Mouse (Mus musculus) MEL (cell line): ENCODE results near the gene Fkbp2. TPM values are rescaled to one million over a fixed set of nuclear protein-coding genes. Genes with fewer than 3 reads are reported as not detected.

Experiments used
- DNase-seq: peaks from one replicate; pipeline ENCODE4 v3.0.0; 2011; ENCODE audit warnings: low read depth, low spot score
- H3K27ac ChIP-seq: 2 replicates; pipeline ENCODE4 v1.5.1; 2012; ENCODE audit warnings: low read depth, mild to moderate bottlenecking, control low read depth, low read length, moderate library complexity; ENCODE audit not compliant: control insufficient read depth
- H3K27me3 ChIP-seq, 2 experiments: fragments of 150-350 bp in 1 of 2; sonication (generic) in 1 of 2; 2 replicates each; pipeline ENCODE4 v1.6.1; 2012; ENCODE audit warnings: low read length in 2 of 2, mild to moderate bottlenecking in 2 of 2, improper control_type of control experiment in 1 of 2, moderate library complexity in 1 of 2; ENCODE audit not compliant: insufficient read depth in 2 of 2, control insufficient read depth in 1 of 2
- H3K36me3 ChIP-seq, 2 experiments: 2 replicates each; pipeline ENCODE4 v1.6.1; 2012 to 2014; ENCODE audit warnings: low read length in 2 of 2, improper control_type of control experiment in 1 of 2, inconsistent platforms in 1 of 2, mild to moderate bottlenecking in 1 of 2; ENCODE audit not compliant: insufficient read depth in 2 of 2, control insufficient read depth in 1 of 2
- H3K4me1 ChIP-seq, 2 experiments: fragments of 150-350 bp in 1 of 2; sonication (generic) in 1 of 2; 2 replicates each; pipeline ENCODE4 v1.6.1; 2012; ENCODE audit warnings: low read length in 2 of 2, improper control_type of control experiment in 1 of 2, mild to moderate bottlenecking in 1 of 2; ENCODE audit not compliant: insufficient read depth in 2 of 2, control insufficient read depth in 1 of 2
- H3K4me3 ChIP-seq, 2 experiments: fragments of 150-350 bp in 1 of 2; sonication (generic) in 1 of 2; 2 replicates each; pipeline ENCODE4 v1.5.1; 2012; ENCODE audit warnings: low read depth in 2 of 2, low read length in 2 of 2, mild to moderate bottlenecking in 2 of 2, moderate library complexity in 2 of 2, control low read depth in 1 of 2, improper control_type of control experiment in 1 of 2; ENCODE audit not compliant: control insufficient read depth in 1 of 2, insufficient read depth in 1 of 2
- H3K79me2 ChIP-seq: 2 replicates; pipeline ENCODE4 v1.6.1; 2012; ENCODE audit warnings: mild to moderate bottlenecking, low read length, moderate library complexity; ENCODE audit not compliant: control insufficient read depth, poor library complexity, insufficient read depth
- H3K9ac ChIP-seq: 2 replicates; pipeline ENCODE4 v1.6.1; 2012; ENCODE audit warnings: low read depth, mild to moderate bottlenecking, control low read depth, low read length, moderate library complexity; ENCODE audit not compliant: control insufficient read depth, poor library complexity, severe bottlenecking
- H3K9me3 ChIP-seq: fragments of 150-350 bp; sonication (generic); replicated peaks from 2 replicates; pipeline ENCODE4 v1.6.1; 2012; ENCODE audit warnings: mild to moderate bottlenecking, low read length, improper control_type of control experiment, moderate library complexity; ENCODE audit not compliant: insufficient read depth
- CHD1 ChIP-seq: IDR thresholded peaks from 2 replicates; pipeline ENCODE4 v1.6.1; 2012; ENCODE audit warnings: low read depth, mild to moderate bottlenecking, inconsistent platforms, low read length, improper control_type of control experiment
- ETS1 ChIP-seq: IDR thresholded peaks from 2 replicates; pipeline ENCODE4 v1.6.1; 2012; ENCODE audit warnings: low read depth, mild to moderate bottlenecking, inconsistent platforms, low read length, improper control_type of control experiment, moderate library complexity
- GATA1 ChIP-seq: IDR thresholded peaks from 2 replicates; pipeline ENCODE4 v1.6.1; 2011; ENCODE audit warnings: low read depth, low read length, improper control_type of control experiment
- HCFC1 ChIP-seq: IDR thresholded peaks from 2 replicates; pipeline ENCODE4 v1.6.1; 2012; ENCODE audit warnings: low read depth, mild to moderate bottlenecking, inconsistent platforms, low read length, improper control_type of control experiment, moderate library complexity
- JUND ChIP-seq: IDR thresholded peaks from 2 replicates; pipeline ENCODE4 v1.6.1; 2011; ENCODE audit warnings: low read depth, mild to moderate bottlenecking, improper control_type of control experiment, low read length
- MAZ ChIP-seq: IDR thresholded peaks from 2 replicates; pipeline ENCODE4 v1.6.1; 2012; ENCODE audit warnings: low read depth, mild to moderate bottlenecking, inconsistent platforms, low read length, improper control_type of control experiment
- MXI1 ChIP-seq: IDR thresholded peaks from 2 replicates; pipeline ENCODE4 v1.6.1; 2011; ENCODE audit warnings: mild to moderate bottlenecking, low read depth, low read length, improper control_type of control experiment
- MYB ChIP-seq: IDR thresholded peaks from 2 replicates; pipeline ENCODE4 v1.6.1; 2011; ENCODE audit warnings: mild to moderate bottlenecking, low read depth, low read length, improper control_type of control experiment
- MYC ChIP-seq: IDR thresholded peaks from 2 replicates; pipeline ENCODE4 v1.6.1; 2011; ENCODE audit warnings: low read depth, mild to moderate bottlenecking, low read length, improper control_type of control experiment, moderate library complexity
- NELFE ChIP-seq: IDR thresholded peaks from 2 replicates; pipeline ENCODE4 v1.6.1; 2011; ENCODE audit warnings: low read depth, low read length, improper control_type of control experiment
- NRF1 ChIP-seq: IDR thresholded peaks from 2 replicates; pipeline ENCODE4 v1.6.1; 2014; ENCODE audit warnings: low read depth, mild to moderate bottlenecking, inconsistent platforms, low read length, improper control_type of control experiment, moderate library complexity; ENCODE audit not compliant: poor library complexity, insufficient read depth, severe bottlenecking
- POLR2A ChIP-seq, 2 experiments: IDR thresholded peaks; 2 replicates each; pipeline ENCODE4 v1.6.1; 2011 to 2012; ENCODE audit warnings: low read length in 2 of 2, mild to moderate bottlenecking in 2 of 2, control low read depth in 1 of 2, improper control_type of control experiment in 1 of 2, low read depth in 1 of 2, moderate library complexity in 1 of 2; ENCODE audit not compliant: control insufficient read depth in 1 of 2, insufficient read depth in 1 of 2, poor library complexity in 1 of 2
- POLR2AphosphoS2 ChIP-seq: IDR thresholded peaks from 2 replicates; pipeline ENCODE4 v1.6.1; 2011; ENCODE audit warnings: low read length, improper control_type of control experiment
- RCOR1 ChIP-seq: IDR thresholded peaks from 2 replicates; pipeline ENCODE4 v1.6.1; 2012; ENCODE audit warnings: low read depth, mild to moderate bottlenecking, inconsistent platforms, low read length, improper control_type of control experiment
- SIN3A ChIP-seq: IDR thresholded peaks from 2 replicates; pipeline ENCODE4 v1.6.1; 2012; ENCODE audit warnings: low read length, improper control_type of control experiment, inconsistent platforms
- TBP ChIP-seq: IDR thresholded peaks from 2 replicates; pipeline ENCODE4 v1.8.0; 2011; ENCODE audit warnings: low read depth, low read length, improper control_type of control experiment
- UBTF ChIP-seq: IDR thresholded peaks from 2 replicates; pipeline ENCODE4 v1.6.1; 2012; ENCODE audit warnings: low read depth, mild to moderate bottlenecking, inconsistent platforms, low read length, improper control_type of control experiment, moderate library complexity, borderline replicate concordance; ENCODE audit not compliant: insufficient read depth
- USF1 ChIP-seq: IDR thresholded peaks from 2 replicates; pipeline ENCODE4 v1.6.1; 2014; ENCODE audit warnings: low read depth, mild to moderate bottlenecking, inconsistent platforms, low read length, improper control_type of control experiment, moderate library complexity
- USF2 ChIP-seq, 2 experiments: IDR thresholded peaks; 2 replicates each; pipeline ENCODE4 v1.6.1; 2011 to 2012; ENCODE audit warnings: improper control_type of control experiment in 2 of 2, low read length in 2 of 2, borderline replicate concordance in 1 of 2, inconsistent platforms in 1 of 2, low read depth in 1 of 2, mild to moderate bottlenecking in 1 of 2; ENCODE audit not compliant: insufficient read depth in 1 of 2
- polyA plus RNA-seq, 2 experiments: library from polyadenylated mRNA; stranded (reverse) in 1 of 2; unstranded in 1 of 2; fragments of >175 nt in 1 of 2; fragments of >200 nt in 1 of 2; gene quantifications; 2 replicates each; pipeline versions ENCODE4 v1.2.1 to v1.2.4; 2012; ENCODE audit warnings: low replicate concordance in 2 of 2, low read depth in 1 of 2; ENCODE audit not compliant: insufficient read length in 2 of 2, insufficient read depth in 1 of 2, missing spikeins in 1 of 2
- total RNA-seq: library from RNA; depleted of rRNA; stranded (reverse); fragments of 300-350 nt; gene quantifications from 2 replicates; pipeline ENCODE4 v1.2.3, GENCODE M21; 2012

The Fkbp2 gene
- total and polyA plus RNA-seq, 3 experiments, result 53.9 to 167 TPM; not detected in 1

- 0 out of 2 replicates have a peak, but pooled peaks have one; percentile 21 for TF ChIP-seq CHD1
- TF ChIP-seq RCOR1, result 0 out of 2 replicates have a peak, but pooled peaks have one; percentile 14
- TF ChIP-seq GATA1, result peak; percentile 79
- TF ChIP-seq NRF1, result no peak
- peak; percentile 40; the same call in 1 of the 2 replicates for TF ChIP-seq ETS1
- H3K4me1 ChIP-seq, result 0 out of 4 replicates have a peak, but pooled peaks cover 0 to 6% of the 10 kb centered on the region in 2 experiments
- H3K27ac ChIP-seq, result peak overlapping the region; percentile 91
- H3K4me3 ChIP-seq, result peak overlapping the region; percentile 61 to 72
- peak overlapping the region; percentile 82 for H3K9ac ChIP-seq
- peaks cover 1% of the 10 kb centered on the region; the same call in 1 of the 2 replicates for H3K79me2 ChIP-seq
- H3K9me3 ChIP-seq, result no peaks in the 10 kb centered on the region
- peaks cover 2 to 6% of the 10 kb centered on the region in 2 experiments; a peak in 2 of 4 replicates for H3K36me3 ChIP-seq
- peak; percentile 52 for DNase-seq
- no peaks in the 10 kb centered on the region for H3K27me3 ChIP-seq
Measured at GRCm38 (mm10) chr19:6952712-6953037, 27.6 kb downstream of the Fkbp2 start.

- DNase-seq, result peak; percentile 79
- Histone ChIP-seq H3K27me3 (no peaks in the 10 kb centered on the region), H3K79me2 (peaks cover 1% of the 10 kb centered on the region; the same call in 1 of the 2 replicates), H3K9me3 (no peaks in the 10 kb centered on the region), H3K9ac (peak overlapping the region; percentile 82), H3K4me1 (0 out of 4 replicates have a peak, but pooled peaks cover 0 to 6% of the 10 kb centered on the region in 2 experiments), H3K36me3 (peaks cover 2 to 6% of the 10 kb centered on the region in 2 experiments; a peak in 2 of 4 replicates), H3K4me3 (peak overlapping the region; percentile 61 to 72), H3K27ac (peak overlapping the region; percentile 91)
- TF ChIP-seq USF1 (peak; percentile 41; the same call in 1 of the 2 replicates), GATA1 (0 out of 2 replicates have a peak, but pooled peaks have one; percentile 23), CHD1 (0 out of 2 replicates have a peak, but pooled peaks have one; percentile 52), POLR2A (IDR thresholded peaks at IDR 0.05; ENCODE audit: control insufficient read depth in 1 of 2, insufficient read depth in 1 of 2, low read depth in 1 of 2, low read length in 2 of 2, poor library complexity in 1 of 2) (peak in 1 of 2 experiments; percentile 19; a peak in 1 of 4 replicates), MXI1 (no peak; the same call in 1 of the 2 replicates)
Measured at GRCm38 (mm10) chr19:6951994-6952711, 28.1 kb downstream of the Fkbp2 start.

GRCm38 (mm10) chr19:6951381-6951968 is 28.8 kb downstream of the Fkbp2 start:
- peaks cover 1% of the 10 kb centered on the region; the same call in 1 of the 2 replicates for H3K79me2 ChIP-seq
- H3K4me1 ChIP-seq, result 0 out of 4 replicates have a peak, but pooled peaks cover 0 to 6% of the 10 kb centered on the region in 2 experiments
- DNase-seq, result peak; percentile 95
- H3K27ac ChIP-seq, result peak overlapping the region; percentile 91
- H3K4me3 ChIP-seq, result peak overlapping the region; percentile 61 to 72
- H3K36me3 ChIP-seq, result peaks cover 0 to 6% of the 10 kb centered on the region in 2 experiments; a peak in 1 of 4 replicates
- H3K9me3 ChIP-seq, result no peaks in the 10 kb centered on the region
- no peaks in the 10 kb centered on the region for H3K27me3 ChIP-seq
- H3K9ac ChIP-seq, result peak overlapping the region; percentile 82
- TF ChIP-seq POLR2AphosphoS2 (peak; percentile 85; the same call in 1 of the 2 replicates), MAZ (peak; percentile 72; the same call in 1 of the 2 replicates), TBP (peak; percentile 70; the same call in 1 of the 2 replicates), HCFC1 (peak; percentile 95), POLR2A (IDR thresholded peaks at IDR 0.05; ENCODE audit: control insufficient read depth in 1 of 2, insufficient read depth in 1 of 2, low read depth in 1 of 2, low read length in 2 of 2, poor library complexity in 1 of 2) (peak; percentile 36 to 73; a peak in 2 of 4 replicates), USF2 (IDR thresholded peaks at IDR 0.05; ENCODE audit: borderline replicate concordance in 1 of 2, insufficient read depth in 1 of 2, low read depth in 1 of 2, low read length in 2 of 2) (no peak), ETS1 (peak; percentile 48; the same call in 1 of the 2 replicates), MYB (no peak), JUND (no peak), SIN3A (peak; percentile 97), NELFE (peak; percentile 52; the same call in 1 of the 2 replicates), RCOR1 (no peak), CHD1 (no peak), UBTF (no peak), MYC (peak; percentile 67), NRF1 (peak; percentile 76)
